Mouse (Mus musculus): Measurements from ENCODE around the gene Tmco4.

Tmco4 gene

DNA sequence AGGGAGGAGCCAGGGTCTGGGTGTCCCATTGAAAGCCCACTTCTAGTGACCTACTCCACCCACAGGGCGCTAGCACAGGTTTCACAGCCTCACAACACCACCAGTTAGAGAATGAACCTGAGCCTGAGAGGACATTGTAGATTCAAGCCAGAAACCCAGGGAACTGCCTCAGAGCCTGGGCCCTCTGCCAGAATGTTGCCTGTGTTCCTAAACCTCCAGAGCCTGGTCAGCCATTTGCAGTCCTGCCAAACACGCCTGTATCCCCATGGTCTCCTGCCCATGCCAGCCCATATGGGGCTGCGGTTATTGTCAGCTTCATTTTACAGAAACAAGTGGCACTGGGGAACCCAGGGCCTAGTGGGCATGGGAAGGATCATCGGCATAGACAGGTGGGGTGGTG, 82.6 kb downstream of the Tmco4 start:
- DNase-seq (ENCODE audit: low read depth, low spot score) = no peak

DNA sequence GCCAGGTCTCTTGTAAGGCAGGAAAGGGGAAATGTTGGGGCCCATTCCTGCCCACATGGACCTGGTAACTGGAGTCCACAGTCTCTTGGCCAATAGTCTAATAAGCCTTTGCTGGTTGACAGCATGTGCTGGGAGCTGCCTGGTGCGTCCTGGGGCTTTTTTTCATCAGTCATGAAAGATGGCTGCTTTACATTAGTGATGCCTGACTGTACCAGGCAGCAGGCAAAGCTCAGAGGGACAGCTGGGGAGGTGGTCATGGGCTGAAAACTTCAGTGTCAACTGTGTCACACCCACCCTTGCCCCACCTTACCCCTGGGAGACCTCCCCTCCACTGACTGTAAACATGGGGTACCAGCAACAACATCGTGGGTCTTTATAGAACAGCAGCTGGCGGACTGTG, 83.1 kb downstream of the Tmco4 start:
- no peak for DNase-seq (ENCODE audit: low read depth, low spot score)

DNA sequence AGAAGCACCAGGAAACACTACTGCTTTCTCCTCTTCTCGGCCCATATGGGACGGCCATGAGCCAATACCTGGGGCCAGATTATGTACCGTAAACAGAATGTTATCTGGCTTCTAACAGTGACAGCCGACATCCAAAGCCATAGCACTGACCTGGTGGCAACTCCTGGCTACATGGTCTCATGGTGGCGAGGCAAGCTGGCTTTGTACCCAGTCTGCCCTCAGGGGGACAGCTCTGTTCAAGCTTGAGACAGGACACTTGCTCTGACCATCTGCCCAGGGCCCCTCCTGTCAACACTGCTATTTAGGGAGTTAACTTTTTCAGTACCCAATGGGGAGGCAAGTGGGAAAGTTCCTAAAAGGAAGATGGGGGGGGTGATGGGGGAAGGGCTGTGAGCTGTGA, 84.6 kb downstream of the Tmco4 start:
- no peak for DNase-seq (ENCODE audit: low read depth, low spot score)

DNA sequence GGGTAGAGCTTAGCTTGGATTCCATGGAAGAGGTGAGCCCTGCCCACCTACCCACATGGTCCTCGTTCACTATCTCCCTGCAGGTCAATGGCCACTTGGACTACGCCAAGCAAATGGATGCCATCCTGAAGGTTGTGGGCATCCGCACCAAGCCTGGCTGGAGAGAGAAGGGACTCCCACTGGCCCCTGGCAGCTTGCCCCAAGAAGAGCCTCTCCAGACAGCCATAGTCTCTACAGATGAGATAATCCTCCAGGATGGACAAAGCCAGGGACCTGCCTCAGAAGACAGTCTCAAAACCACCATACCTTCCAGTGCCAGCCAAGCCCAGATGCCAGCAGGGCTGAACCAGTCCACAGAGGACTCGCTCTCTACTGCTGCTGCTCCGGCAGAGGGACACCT, 85.3 kb downstream of the Tmco4 start:
- DNase-seq (ENCODE audit: low read depth, low spot score) = no peak

DNA sequence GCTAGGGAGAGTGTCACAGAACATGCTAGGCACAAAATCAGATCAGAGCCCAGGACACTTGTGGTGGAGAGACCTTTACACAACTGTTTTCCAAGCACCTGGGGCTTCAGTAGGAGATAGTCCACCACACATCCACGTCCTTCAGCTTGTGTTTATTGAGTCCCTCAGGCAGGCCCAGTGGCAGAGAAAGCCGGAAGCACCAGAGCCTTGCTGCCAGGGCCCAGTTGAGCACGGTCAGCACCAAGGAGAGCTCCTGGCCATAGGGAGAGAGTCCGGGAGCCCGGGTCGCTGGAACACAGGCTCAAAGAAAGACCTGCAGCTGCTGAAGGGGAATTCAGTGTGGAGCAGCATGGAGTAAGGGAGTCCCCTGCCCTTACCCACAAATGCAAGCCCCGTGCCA, 86.9 kb downstream of the Tmco4 start:
- no peak for DNase-seq (ENCODE audit: low read depth, low spot score)

DNA sequence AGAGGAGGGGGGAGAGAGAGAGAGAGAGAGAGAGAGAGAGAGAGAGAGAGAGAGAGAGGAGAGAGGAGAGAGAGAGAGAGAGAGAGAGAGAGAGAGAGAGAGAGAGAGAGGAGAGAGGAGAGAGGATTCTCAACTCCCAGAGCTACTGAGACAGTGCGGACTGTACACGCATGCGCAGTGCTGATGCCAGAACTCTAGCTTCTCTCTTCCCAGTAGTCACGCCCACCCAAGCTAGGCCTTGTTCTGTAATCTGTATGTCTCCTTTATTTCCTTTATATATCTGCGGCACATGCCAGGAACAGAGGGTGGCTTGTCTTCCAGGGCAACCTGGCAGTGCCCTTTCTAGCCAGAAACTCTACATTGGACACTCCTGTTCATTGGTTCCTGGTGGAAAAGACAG, 92.1 kb downstream of the Tmco4 start:
- no peak for DNase-seq (ENCODE audit: low read depth, low spot score)

DNA sequence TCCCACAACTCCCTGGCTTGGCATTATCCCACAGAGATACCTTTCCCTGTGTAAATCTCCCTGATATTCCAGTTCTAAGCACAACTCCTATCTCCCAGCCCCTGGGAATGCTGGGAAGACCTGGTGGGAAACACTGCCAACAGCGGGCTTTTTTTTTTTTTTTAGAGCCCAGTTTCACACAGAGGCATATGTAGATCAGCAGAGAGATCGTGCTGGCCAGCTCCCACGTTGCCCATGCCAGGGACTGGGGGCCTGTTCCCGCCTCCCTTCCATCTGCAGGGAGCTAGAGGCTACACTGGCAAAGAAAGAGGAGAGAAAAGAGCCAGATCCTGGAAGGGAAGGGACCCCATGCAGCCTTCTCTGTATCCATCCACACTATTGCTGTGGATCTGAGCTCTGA, 95.6 kb downstream of the Tmco4 start:
- DNase-seq (ENCODE audit: low read depth, low spot score) = no peak

DNA sequence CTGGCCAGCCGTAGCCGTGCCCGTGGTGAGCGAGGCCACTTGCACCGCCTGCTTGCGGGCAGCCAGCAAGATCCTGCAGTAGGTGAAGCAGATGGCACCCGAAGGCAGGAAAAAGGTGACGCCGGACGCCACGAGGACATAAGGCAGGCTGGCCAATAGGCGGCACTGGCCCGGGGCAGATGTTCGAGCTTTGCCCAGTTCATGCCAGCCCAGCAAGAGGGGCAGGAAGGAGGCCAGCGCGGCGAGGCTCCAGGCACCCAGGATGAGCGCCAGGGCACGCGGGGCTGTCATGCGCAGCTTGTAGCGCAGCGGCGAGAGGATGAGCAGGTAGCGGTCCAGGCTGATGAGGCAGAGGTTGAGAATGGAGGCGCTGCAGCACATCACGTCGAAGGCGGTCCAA, 101.4 kb downstream of the Tmco4 start:
- DNase-seq (ENCODE audit: low read depth, low spot score) = no peak

DNA sequence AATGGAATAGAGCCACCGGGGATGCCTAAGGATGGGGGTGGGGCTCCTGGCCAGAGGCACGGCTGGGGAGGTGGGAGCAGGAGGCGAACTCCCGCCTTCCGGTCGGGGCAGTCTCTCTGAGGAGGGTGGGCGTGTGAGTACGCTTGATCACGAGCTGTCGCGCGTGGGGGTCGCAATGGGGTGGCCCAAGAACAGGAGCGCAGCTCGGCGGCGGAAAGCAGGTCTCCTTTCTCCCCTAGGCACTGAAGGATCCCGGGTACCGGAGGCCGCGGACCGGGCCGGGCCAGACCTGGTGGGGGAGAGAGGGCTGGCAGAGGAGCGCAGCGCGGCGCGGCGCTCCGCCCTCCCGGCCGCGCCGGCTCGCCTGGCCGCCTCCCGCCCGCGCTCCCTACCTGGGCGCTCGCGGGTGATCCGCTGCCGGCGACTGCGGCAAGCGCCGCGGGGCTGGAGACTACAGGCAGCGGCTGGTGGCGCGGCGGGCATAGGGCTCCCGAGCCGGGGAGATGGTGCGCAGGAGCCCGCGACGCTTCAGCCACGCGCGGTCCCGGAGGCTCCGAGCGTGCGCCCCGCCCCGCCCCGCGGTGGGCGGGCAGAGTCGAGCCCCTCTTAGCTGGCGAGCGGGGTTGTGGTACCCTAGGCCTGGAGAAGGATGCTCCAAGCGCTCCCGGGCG, 102.5 kb downstream of the Tmco4 start, which contains the start of gene Htr6:
Htr6 (minus strand) TSS at position 530 of the 671 bp plus-strand sequence.
- DNase-seq (ENCODE audit: low read depth, low spot score) = no peak

DNA sequence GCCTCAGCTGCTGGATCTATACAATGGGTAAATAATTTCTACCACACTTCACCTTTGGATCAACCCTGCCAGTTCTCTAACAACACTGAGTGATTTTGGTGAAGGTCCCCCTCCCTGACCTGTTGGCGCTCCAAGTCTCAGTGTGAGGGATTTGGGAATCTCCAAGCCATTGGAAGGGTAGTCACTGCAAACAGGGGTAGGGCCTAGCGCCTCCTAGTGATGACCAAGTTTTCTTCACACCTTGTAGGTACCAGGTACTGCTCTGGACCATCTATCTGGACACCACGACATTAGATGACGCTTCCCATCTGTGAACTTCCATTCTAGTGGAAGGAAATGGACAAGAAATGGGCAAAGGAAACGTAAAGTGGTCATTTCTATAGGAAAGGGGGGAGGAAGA, 103.2 kb downstream of the Tmco4 start:
- DNase-seq (ENCODE audit: low read depth, low spot score) = no peak

DNA sequence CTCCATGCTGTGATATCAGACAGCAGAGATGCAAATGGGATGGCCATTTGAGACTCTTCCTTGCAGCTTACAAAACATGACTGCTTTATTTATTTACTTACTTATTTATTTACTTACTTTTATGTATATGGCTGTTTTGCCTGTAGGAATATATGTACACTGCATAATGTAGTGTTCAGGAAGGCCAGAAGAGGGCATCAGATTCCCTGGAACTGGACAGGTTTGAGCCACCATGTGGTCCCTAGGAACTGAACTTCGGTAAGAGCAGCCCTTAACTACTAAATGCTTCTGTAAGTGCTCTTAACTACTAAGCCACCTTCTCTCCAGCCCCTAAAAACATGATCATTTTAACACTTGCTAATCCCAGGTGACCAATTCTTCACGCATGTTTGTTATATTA, 105.6 kb downstream of the Tmco4 start:
- DNase-seq (ENCODE audit: low read depth, low spot score) = no peak

DNA sequence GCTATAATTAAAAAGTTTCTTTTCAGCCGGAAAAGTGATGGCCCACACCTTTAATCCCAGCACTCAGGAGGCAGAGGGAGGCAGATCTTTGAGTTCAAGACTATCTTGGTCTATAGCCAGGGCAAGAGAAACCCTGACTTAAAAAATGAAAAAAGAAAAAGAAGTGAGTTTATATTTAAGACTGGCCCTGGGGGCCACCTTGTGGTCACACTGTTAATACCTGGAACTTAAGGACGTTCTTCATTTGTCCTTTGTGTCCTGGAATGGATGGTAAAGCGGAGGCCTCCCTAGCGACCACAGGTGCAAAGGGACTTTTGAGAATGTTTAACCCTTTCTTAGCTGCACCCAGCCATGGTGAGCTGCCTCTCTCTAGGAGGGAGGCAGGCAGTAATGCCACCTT, 106.0 kb downstream of the Tmco4 start:
- DNase-seq (ENCODE audit: low read depth, low spot score) = no peak

DNA sequence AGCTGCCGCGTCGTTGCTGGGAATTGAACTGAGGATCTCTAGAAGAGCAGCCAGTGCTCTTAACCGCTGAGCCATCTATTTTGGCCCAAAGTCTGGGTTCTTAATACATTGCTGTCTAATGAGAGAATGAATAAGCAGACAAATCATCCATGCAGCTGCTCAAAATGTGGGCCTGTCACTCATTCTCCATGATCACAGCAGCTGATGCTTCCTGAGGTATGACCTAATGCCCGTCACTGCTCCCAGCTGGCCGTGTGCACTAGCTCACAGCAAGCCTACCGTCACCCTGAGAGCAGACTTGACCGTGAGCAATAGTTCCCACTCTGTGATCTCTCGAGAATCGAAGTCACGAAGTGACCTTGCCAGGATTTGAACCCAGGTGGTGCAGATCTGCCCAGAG, 106.8 kb downstream of the Tmco4 start:
- no peak for DNase-seq (ENCODE audit: low read depth, low spot score)

DNA sequence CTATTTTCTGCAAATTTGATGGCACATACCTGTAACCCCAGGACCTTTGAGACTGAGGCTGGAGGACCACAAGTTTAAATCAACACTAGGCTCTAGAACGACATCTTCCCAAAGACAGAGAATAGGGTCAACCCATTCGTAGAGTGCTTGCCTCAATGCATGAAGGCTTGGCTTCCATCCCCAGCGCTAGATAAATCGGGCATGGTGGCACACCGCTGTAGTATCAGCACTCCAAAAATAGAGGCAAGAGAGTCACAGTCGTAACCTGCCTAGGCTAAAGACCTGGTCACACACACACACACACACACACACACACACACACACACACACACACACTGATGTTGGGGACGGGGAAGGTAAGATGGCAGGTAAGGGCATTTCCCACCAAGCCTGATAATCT, 107.6 kb downstream of the Tmco4 start:
- DNase-seq (ENCODE audit: low read depth, low spot score) = no peak

DNA sequence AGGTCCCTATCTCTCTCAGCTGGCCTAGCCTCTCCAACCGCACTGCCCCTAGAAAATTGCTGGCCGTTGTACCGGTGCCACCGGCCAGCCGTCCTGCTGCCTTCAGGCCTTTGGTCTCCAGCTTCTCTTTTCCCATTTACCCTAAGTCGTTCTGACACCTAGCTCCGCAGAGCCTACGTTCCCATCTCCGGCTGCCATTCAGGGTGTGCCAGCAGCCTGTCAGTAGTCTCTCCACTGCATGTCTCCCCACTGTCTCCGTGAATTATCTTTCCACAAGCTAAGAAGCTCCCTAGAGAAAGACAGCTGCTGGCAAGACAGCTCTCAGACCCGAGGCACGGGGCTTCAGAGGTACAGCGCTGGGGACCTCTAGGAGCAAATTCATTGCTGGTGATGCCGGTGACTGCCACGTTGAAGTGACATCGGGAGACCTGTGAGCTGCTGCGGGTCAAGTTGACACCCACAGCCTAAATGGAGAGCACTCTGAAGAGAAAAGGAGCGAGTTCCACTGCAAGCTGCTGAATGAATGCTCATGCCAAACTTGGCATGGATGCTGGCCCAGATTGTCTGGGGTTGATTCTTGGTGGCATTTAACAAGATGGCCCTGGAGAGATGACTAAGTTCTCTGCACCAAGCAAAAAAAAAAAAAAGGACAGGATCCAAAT, 108.7 kb downstream of the Tmco4 start:
- DNase-seq (ENCODE audit: low read depth, low spot score) = no peak

DNA sequence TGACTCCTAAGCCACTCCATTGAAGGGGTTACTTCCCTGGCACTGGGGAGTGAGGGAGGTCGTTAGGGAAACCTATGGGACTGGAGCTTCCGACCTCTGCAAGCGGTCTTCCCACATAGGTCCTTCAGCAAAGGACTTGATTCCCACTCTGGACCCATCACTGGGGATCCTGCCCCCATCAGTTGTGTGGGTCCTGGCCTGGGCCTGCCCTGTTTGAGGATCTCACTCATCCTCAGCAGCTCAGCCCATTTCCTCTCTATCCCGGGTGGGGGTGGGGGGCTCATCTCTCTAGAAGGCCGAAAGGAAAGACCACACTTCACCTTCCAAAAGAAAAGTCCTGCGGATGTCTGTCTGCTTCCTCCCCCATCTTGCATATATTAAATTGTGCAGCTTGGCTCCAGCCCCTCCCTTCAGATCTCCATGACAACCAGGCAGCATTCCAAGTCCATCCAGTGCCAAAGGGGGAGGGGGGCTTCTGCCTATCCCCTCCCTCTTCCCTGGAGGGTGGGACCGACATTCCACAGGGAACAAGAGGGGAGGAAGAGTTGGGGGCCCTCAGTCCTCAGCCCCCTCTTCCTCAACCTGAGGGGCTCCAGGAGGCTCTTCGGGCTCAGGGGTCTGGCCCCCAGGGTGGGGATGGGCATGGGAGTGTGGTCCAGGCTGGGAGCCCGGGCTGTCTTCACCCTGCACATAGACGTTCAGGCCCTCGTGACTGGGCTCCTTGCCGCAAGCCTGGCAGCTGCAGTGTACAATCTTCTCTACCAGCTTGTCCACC, 110.3 kb downstream of the Tmco4 start:
- DNase-seq (ENCODE audit: low read depth, low spot score) = no peak

DNA sequence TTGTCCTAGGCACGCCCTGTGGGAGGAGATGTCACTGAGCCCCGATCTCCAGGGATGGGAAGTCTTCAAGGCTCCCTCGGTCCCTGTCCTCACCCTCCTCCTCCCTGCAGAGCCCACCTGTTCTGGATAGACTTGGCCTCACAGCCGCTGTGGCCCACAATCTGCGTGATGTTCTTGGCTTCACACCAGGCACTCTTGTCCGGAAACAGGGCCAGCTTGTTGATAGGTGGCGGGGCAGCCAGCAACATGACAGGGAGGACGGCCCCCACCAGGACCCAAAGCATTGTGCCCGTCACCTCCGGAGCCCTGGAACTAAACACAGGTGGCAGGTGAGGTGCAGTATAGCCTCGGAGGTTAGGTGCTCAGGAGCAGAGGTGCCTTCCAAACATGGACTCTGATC, 112.6 kb downstream of the Tmco4 start:
- no peak for DNase-seq (ENCODE audit: low read depth, low spot score)

DNA sequence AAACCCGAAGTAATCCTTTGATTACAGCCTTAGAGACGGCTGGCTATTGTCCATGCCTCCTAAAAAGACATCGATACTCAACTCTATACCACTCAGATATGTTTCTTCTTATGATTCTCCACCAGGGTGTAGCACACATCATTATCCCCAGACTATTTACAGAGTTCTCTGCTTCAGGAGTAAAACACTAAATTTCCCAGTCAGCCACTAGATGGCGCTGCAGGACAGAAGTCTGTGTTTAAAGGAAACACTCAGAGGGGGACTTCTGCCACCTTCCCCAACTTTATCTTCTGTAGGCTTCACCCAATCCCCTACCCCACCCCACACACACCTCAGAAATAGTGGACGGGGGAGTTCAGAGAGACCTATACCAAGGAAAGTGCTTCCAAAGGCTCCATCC, 113.3 kb downstream of the Tmco4 start:
- peak; percentile 81 for DNase-seq (ENCODE audit: low read depth, low spot score)

DNA sequence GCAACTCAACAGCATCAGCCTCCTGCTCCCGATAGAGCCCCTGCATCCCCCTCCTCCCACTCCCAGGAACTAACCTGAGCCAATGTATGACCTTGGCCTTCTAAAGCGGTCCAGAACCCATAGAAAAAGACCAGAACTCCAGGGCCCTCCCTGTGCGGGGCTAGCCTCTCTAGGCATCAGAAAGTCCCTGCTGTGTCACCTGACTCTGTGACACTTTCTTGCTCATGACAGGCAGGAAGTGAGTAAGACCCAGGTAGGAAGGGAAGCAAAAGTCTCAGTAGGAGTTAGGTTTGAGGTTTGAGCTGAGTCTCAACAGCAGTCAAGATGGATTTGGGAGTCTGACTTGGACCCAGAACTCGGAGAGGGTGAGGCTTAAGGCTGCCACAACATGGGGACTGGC, 114.3 kb downstream of the Tmco4 start:
- peak; percentile 61 for DNase-seq (ENCODE audit: low read depth, low spot score)

DNA sequence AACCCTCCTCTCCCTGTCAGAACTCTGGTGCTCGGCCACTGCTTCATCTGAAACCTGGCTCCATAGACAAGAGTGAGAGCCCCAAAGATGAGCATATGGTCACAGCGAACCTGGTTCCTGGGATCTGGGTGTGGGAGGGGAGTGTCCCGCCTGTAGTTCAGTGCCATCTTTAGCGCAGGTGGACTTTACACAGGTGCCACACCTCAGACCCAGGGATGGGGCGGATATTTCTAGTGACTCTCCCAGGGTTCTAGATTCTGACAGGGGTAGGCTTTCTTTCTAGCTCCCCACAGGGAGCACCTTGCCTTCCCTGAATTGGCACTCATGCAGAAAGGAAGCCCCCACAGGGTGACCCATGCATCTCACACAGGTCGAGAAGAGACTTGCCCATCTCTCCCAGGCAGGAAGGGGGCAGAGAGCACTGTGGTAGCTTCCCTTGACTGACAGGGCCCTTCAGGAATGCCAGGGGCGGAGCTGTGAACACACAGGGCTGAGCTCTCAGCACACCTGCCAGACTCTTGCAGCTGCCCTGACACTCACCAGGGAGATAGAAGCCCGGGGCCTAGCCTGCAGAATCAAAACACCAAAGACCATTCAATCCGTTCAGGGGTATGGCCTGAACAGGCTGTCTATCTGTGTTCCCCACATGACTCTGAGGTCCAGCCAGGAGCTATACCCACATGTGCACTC, 116.4 kb downstream of the Tmco4 start:
- no peak for DNase-seq (ENCODE audit: low read depth, low spot score)

DNA sequence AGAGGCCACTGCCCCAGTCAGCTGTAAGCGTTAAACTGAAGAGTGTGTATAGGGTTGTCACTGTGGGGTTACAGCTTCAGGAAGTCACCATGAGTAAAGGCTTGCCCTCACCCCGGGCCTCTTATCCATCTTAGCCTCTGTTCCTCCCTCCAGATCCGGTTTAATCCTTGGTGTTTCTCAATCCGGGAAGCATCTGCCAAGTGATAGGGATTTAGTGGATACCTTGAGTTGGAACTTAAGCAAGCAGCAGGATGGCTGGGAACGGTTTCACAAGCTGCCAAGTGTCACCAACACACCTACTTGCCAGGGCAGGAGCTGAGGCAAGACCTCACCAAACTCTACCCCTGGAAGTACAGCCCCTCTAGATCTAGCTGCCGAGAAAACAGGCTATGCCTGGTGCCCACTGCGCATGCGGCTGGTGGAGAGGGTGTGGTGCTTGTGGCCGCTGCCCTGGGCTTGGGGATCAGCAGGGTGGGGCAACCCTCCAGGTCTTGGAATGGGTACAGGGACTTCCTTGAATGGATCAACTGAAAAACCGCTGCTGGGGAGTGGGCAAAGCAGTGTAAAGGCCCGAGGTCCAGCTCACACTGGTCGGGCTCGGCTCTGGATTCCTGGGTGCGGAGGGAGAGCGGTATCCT, 117.7 kb downstream of the Tmco4 start:
- no peak for DNase-seq (ENCODE audit: low read depth, low spot score)

DNA sequence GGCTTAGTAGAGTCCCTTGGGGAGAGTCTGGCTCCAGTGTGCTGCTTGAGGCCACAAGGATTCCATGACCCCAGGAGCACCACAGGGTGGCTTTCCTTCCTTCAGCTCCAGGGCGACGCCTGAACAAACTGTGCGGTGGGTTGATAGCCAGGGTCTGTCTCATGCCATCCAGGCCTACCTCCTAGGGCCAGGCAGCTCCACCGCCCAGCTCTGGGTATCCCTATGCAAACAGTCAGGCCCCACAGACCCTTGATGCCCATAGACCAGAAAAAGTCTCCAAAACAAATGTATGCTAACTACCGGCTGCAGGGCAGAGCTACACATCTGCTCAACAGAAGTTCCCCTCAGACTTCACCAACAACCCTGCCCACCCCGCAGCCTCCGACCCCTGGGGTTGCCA, 118.4 kb downstream of the Tmco4 start:
- no peak for DNase-seq (ENCODE audit: low read depth, low spot score)
